In genomic region chr16:91769911-91770310, GRCm38 (mm10) we compare ENCODE assay signal across 16 mouse cellular contexts. TPM values are rescaled to one million over a fixed set of nuclear protein-coding genes. Genes with fewer than 3 reads are reported as not detected.
DNase-seq lines count a peak whose midpoint lies in the region; ATAC-seq lines count a peak whose summit lies in the region.
"Had no signal": no experiment of that assay in that cellular context is flagged by ENCODE, and none has a peak within 500 bp of the region (broad histone marks: within the 10 kb centered on the region; RNA-seq: fewer than 3 reads in every experiment).

No protein-coding gene starts in this region.

- 86% methylated on average over 5 of the region's 5 CpGs for WGBS in midbrain, embryonic 10.5 days
- 81% methylated on average over 5 of the region's 5 CpGs for WGBS in midbrain, embryonic 11.5 days
- WGBS in hindbrain, embryonic 16.5 days = 42% methylated on average over 5 of the region's 5 CpGs
- WGBS in neural tube, embryonic 14.5 days = 42% methylated on average over 5 of the region's 5 CpGs

- no peak overlapping the region for H3K4me2 ChIP-seq in midbrain, embryonic 11.5 days
- no peak overlapping the region for H3K4me2 ChIP-seq in hindbrain, embryonic 16.5 days (ENCODE audit: low read length)
- no peak overlapping the region for H3K4me2 ChIP-seq in neural tube, embryonic 14.5 days (ENCODE audit: low read depth, low read length)
- H3K4me2 ChIP-seq: heart, embryonic 11.5 days; limb, embryonic 15.5 days; lung, embryonic 15.5 days had no signal

- H3K27ac ChIP-seq in midbrain, embryonic 10.5 days (replicated peaks) = peak overlapping the region; percentile 35; the same call in 1 of the 2 replicates
- H3K27ac ChIP-seq in midbrain, embryonic 11.5 days (ENCODE audit: low read depth, low read length) = no peak overlapping the region; the same call in 1 of the 2 replicates
- H3K27ac ChIP-seq in hindbrain, embryonic 16.5 days (ENCODE audit: low read depth, low read length) = peak overlapping the region; percentile 23; the same call in 1 of the 2 replicates
- peak overlapping the region; percentile 86 for H3K27ac ChIP-seq in neural tube, embryonic 14.5 days (ENCODE audit: low read depth, low read length)
- H3K27ac ChIP-seq: limb, embryonic 15.5 days; lung, embryonic 15.5 days had no signal

- H3K36me3 ChIP-seq in midbrain, embryonic 10.5 days = no peaks in the 10 kb centered on the region
- no peaks in the 10 kb centered on the region for H3K36me3 ChIP-seq in midbrain, embryonic 11.5 days (ENCODE audit: control insufficient read depth, insufficient read depth, low read length)
- no peaks in the 10 kb centered on the region for H3K36me3 ChIP-seq in hindbrain, embryonic 16.5 days (ENCODE audit: control insufficient read depth, insufficient read depth, low read length)
- H3K36me3 ChIP-seq in neural tube, embryonic 14.5 days (ENCODE audit: control insufficient read depth, insufficient read depth, low read length) = no peaks in the 10 kb centered on the region
- H3K36me3 ChIP-seq: limb, embryonic 15.5 days; lung, embryonic 15.5 days had no signal

- H3K9ac ChIP-seq in midbrain, embryonic 11.5 days (ENCODE audit: low read length) = no peak overlapping the region
- H3K9ac ChIP-seq in hindbrain, embryonic 16.5 days (ENCODE audit: low read depth, low read length) = no peak overlapping the region
- H3K9ac ChIP-seq in neural tube, embryonic 14.5 days (replicated peaks; ENCODE audit: low read depth, low read length) = no peak overlapping the region; the same call in 1 of the 2 replicates
- H3K9ac ChIP-seq: limb, embryonic 15.5 days; lung, embryonic 15.5 days had no signal

- no peaks in the 10 kb centered on the region for H3K27me3 ChIP-seq in midbrain, embryonic 10.5 days (ENCODE audit: low read depth, poor library complexity, severe bottlenecking)
- H3K27me3 ChIP-seq in midbrain, embryonic 11.5 days (ENCODE audit: control insufficient read depth, insufficient read depth, low read length) = no peaks in the 10 kb centered on the region
- no peaks in the 10 kb centered on the region for H3K27me3 ChIP-seq in hindbrain, embryonic 16.5 days (replicated peaks; ENCODE audit: control insufficient read depth, insufficient read depth, low read length)
- H3K27me3 ChIP-seq in neural tube, embryonic 14.5 days (ENCODE audit: control insufficient read depth, insufficient read depth, low read length) = no peaks in the 10 kb centered on the region
- H3K27me3 ChIP-seq: limb, embryonic 15.5 days; lung, embryonic 15.5 days had no signal

- no peaks in the 10 kb centered on the region for H3K9me3 ChIP-seq in midbrain, embryonic 10.5 days (replicated peaks)
- H3K9me3 ChIP-seq in midbrain, embryonic 11.5 days (ENCODE audit: control insufficient read depth, low read length) = no peaks in the 10 kb centered on the region
- no peaks in the 10 kb centered on the region for H3K9me3 ChIP-seq in hindbrain, embryonic 16.5 days (ENCODE audit: control insufficient read depth, low read length)
- no peaks in the 10 kb centered on the region for H3K9me3 ChIP-seq in neural tube, embryonic 14.5 days (ENCODE audit: control insufficient read depth, low read length)
- H3K9me3 ChIP-seq: limb, embryonic 15.5 days; lung, embryonic 15.5 days had no signal

- H3K4me1 ChIP-seq in midbrain, embryonic 10.5 days = peaks cover 64% of the 10 kb centered on the region
- peaks cover 25% of the 10 kb centered on the region for H3K4me1 ChIP-seq in midbrain, embryonic 11.5 days (ENCODE audit: control insufficient read depth, insufficient read depth, low read length)
- peaks cover 42% of the 10 kb centered on the region for H3K4me1 ChIP-seq in hindbrain, embryonic 16.5 days (ENCODE audit: control insufficient read depth, insufficient read depth, low read depth, low read length)
- peaks cover 44% of the 10 kb centered on the region for H3K4me1 ChIP-seq in neural tube, embryonic 14.5 days (ENCODE audit: control insufficient read depth, insufficient read depth, low read length)

- DNase-seq in cerebellum, postnatal 4 days (ENCODE audit: low spot score in 2 of 2) = no peak
- no peak for DNase-seq in midbrain, embryonic 10.5 days (ENCODE audit: low spot score)
- DNase-seq in midbrain, embryonic 11.5 days (ENCODE audit: low spot score, missing footprints) = no peak
- no peak for DNase-seq in frontal cortex, postnatal 10 days (ENCODE audit: low spot score in 2 of 2)
- no peak for DNase-seq in embryo, embryonic 10.5 days (ENCODE audit: low spot score)
- DNase-seq: kidney, adult 2 months; right cerebral cortex, adult 18-20 months; spleen, adult 18-20 months; thymus, postnatal 4 days had no signal

- peak; percentile 83 for ATAC-seq in cerebellum, adult (ENCODE audit: insufficient number of reproducible peaks, low FRiP score, low TSS enrichment)
- ATAC-seq in midbrain, embryonic 11.5 days (ENCODE audit: low FRiP score) = no peak
- ATAC-seq in hindbrain, embryonic 16.5 days = 0 out of 2 replicates have a peak, but pooled peaks have one; percentile 12
- ATAC-seq in neural tube, embryonic 14.5 days (ENCODE audit: low read depth) = no peak

- no peak overlapping the region for H3K4me3 ChIP-seq in midbrain, embryonic 10.5 days
- no peak overlapping the region for H3K4me3 ChIP-seq in midbrain, embryonic 11.5 days (ENCODE audit: low read depth, low read length)
- H3K4me3 ChIP-seq in hindbrain, embryonic 16.5 days (ENCODE audit: low read length) = no peak overlapping the region
- H3K4me3 ChIP-seq in neural tube, embryonic 14.5 days (ENCODE audit: low read depth, low read length) = no peak overlapping the region
- H3K4me3 ChIP-seq: erythroblast, embryonic 14.5 days; limb, embryonic 15.5 days; lung, embryonic 15.5 days had no signal

RNA-seq across cellular contexts. Expression of gene Itsn1, which starts 40.8 kb away (rescaled TPM):
- polyA plus RNA-seq in midbrain, embryonic 10.5 days (2016; fragmentation: Nextera tagmentation; extraction: Ambion mirVana) = 49.5 and 53.0 TPM in 2 replicates
- polyA plus RNA-seq in midbrain, embryonic 11.5 days (2014; fragmentation: Nextera tagmentation; extraction: Ambion mirVana) = 54.8 and 57.6 TPM in 2 replicates
- polyA plus RNA-seq in hindbrain, embryonic 16.5 days (2015; fragmentation: Nextera tagmentation; extraction: Ambion mirVana) = 49.6 and 52.7 TPM in 2 replicates
- polyA plus RNA-seq in neural tube, embryonic 14.5 days (2014; fragmentation: Nextera tagmentation; extraction: Ambion mirVana) = 56.5 and 77.5 TPM in 2 replicates

RNA-seq across cellular contexts. Expression of gene Cryzl1, which starts 41.1 kb away (rescaled TPM):
- polyA plus RNA-seq in midbrain, embryonic 10.5 days (2016; fragmentation: Nextera tagmentation; extraction: Ambion mirVana) = 71.2 and 72.5 TPM in 2 replicates
- 77.0 and 82.5 TPM in 2 replicates for polyA plus RNA-seq in midbrain, embryonic 11.5 days (2014; fragmentation: Nextera tagmentation; extraction: Ambion mirVana)
- 105 and 115 TPM in 2 replicates for polyA plus RNA-seq in hindbrain, embryonic 16.5 days (2015; fragmentation: Nextera tagmentation; extraction: Ambion mirVana)
- 96.4 and 118 TPM in 2 replicates for polyA plus RNA-seq in neural tube, embryonic 14.5 days (2014; fragmentation: Nextera tagmentation; extraction: Ambion mirVana)

Comparison
In these comparisons a context has a peak if more than half of its experiments do, and no peak if none do; other contexts are left out.
1. ATAC-seq: peak in cerebellum, adult (single experiment) and hindbrain, embryonic 16.5 days (single experiment); none in midbrain, embryonic 11.5 days (single experiment) and neural tube, embryonic 14.5 days (single experiment).